Mouse (Mus musculus) ovary, postnatal 10 days (tissue): ENCODE measurements around the gene Tmem209.

ENCODE experiments used
- DNase-seq: peaks from one replicate; pipeline ENCODE4 v3.0.0; 2022; ENCODE audit warnings: low spot score

The Tmem209 gene

DNA sequence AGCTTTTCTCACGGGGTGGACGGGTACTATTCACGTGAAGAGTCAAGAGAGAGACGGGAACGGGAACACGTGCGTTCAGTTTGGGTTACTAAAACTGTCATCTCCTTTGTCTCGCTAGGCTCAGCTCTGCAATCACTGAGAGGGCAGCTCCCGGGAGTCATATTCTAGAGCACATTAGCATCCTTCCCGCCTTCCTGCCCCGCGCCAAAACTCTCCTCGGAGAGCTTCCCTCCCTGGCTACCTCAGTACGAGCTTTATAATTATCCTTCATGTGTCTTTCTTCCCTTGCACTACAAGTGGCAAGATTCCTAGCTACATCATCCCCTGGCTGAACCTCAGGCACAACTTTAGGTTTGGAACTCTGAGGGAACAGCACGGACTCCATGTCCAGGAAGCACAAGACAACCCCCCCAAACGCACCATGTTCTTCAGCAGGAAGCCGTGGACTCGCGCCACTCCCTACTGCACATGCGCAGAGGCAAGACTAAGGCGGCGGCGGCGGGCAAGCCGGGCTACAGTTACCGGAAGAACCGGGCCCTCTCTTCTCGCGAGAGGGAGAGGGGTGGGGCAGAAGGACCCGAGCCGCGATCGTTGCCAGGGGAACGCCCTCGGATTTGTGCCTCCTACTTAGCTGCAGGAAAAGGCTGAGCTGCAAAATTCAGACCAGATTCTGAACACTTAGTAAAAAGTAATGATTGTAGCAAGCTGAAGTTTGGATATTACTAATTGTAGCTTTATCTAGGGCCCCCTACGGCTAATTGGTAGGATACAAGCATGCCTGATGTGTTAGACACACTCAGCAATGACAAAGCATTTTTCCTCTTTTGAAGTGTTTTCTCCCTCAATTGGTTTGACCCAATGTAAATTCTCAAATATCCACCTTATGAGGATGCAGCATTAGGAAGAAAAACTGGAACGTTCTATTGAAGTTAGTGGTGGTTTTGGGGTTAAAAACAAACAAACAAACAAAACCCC is at the start of gene Tmem209, which contains the start of gene Ssmem1:
Gene Tmem209 (minus strand): TSS at position 519 of the 975 bp plus-strand sequence.
Gene Ssmem1 (plus strand): TSS at position 585 of the 975 bp plus-strand sequence.
- peak; percentile 98 for DNase-seq

DNA sequence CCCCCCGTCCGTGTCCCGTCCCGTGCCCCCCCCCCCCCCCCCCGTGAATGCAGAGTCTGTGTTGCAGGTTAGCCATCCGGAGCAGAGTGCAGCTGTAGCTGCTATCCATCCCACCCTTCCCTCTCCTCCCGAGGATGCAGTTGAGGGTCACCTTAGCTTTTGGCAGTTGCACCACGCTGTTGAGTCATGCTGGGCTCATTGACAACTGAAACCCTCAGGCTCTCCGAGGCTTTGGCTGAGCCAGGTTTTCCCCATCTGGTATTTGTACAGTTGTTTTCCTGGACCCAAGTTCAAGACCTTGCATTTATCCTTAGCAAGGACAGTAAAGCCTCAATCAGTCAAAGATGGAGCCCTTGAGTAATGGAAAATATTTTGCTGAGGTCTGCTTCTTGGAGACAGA is 46.5 kb upstream of the Tmem209 start:
- no peak for DNase-seq

DNA sequence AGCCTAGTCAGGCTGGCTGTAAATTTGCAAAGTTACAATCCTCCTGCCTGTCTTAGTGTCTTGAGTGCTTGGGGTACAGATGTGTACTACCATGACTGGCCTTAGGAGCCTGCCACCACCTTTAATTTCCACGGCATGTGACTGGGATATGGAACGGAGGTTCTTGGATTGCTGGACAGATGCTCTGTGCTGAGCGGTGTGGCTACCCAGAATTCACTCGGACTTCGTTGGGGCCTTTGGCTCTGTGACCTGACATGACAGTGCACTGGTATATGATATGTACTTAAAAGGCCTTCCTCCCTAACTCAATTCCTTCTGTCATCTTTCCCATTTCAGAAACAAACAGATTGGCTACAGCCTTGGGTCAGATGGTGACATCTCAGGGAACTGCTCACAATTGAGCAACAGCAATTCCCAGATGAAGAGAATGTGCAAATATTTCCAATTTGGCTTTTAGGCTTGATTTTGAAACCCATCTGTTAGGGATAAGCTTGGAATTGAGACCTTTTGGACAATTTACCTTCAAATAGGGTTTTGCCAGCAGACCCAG is 45.1 kb upstream of the Tmem209 start:
- DNase-seq = no peak

DNA sequence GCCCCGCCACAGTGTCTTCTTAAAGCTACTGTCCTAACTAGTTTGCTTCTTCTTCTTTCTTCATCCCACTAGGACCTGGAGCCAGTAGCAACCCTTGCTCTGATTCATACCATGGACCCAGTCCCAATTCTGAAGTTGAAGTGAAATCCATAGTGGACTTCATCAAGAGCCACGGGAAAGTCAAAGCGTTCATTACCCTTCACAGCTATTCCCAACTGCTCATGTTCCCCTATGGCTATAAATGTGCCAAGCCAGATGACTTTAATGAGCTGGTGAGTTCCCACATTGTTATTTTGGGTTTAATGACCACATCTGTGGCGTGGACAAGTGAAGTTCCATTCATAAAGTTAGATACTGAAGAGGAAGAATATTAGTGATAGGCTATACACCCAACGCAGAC is 44.5 kb upstream of the Tmem209 start:
- DNase-seq = no peak

GRCm38 (mm10) chr6:30553381-30554010 is 43.9 kb upstream of the Tmem209 start:
- no peak for DNase-seq

GRCm38 (mm10) chr6:30552628-30553027 is 43.0 kb upstream of the Tmem209 start:
- no peak for DNase-seq

GRCm38 (mm10) chr6:30551644-30552580 is 42.3 kb upstream of the Tmem209 start:
- no peak for DNase-seq

DNA sequence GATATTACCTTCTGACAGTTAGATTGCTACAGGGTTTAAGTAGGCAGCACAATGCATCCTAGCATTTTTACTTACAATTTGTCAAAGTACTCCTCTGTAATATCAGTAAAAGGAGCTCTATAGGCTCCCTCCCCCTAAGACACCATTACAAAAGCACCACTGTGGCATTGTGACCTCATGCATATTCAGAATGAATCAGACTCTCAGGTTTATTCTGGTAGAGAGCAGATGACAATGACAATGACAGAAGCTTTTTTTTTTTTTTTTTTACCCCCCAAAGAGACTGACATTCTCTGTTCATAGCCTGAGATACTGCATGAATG is 41.6 kb upstream of the Tmem209 start:
- no peak for DNase-seq

DNA sequence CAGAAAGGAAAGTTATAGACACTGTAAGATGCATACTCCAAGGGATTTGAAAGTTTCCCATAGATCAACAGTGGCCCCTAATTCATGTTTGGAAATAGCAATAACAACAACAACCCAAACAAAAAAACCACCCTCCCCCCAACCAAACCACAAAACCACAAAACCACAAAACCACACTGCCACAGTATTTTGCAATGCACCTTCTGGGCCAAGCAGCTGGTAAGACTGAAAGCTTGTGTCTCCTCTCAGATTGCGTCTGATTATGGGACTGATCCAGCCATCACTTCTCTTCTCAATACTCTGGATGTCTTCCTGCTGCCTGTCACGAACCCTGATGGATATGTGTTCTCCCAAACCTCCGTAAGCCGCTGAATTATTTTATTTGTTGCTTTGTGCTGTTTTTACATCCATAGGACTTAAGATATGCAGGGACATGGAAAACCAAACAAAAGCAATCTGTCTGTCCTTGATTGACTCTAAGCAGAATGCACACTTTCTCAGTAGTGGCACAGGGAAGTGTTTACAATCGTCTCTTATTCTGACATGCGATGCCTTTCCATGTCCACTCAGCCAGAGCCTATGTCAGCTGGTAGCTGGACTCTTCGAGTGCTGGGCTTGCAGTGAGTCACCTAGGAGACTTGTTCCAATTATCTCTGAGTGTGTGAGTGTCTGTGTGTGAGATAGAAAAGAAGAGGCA is 41.1 kb upstream of the Tmem209 start:
- no peak for DNase-seq

DNA sequence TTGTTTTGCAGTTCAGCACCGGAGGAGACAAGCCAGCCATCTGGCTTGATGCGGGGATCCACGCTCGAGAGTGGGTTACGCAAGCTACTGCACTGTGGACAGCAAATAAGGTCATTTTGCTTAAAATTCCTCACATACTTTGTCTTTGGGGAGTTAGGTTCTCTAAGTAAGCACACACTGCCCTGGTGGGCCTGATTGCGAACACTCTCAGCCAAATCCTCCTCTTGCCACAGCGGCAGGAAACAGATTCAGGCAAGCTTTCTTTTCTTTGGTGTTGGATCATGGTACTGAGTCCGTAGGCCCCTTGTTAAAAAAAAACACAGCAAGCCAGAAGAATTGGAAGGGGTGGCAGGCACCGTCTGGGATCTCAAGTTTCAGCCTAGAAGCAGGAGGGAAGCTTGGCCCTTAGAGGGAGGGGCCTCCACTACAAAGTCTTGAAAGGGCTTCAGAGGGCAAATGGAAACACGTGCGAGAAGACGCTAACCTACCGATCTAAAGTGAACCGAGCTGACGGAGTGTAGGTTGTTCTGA is 39.7 kb upstream of the Tmem209 start:
- DNase-seq = no peak

DNA sequence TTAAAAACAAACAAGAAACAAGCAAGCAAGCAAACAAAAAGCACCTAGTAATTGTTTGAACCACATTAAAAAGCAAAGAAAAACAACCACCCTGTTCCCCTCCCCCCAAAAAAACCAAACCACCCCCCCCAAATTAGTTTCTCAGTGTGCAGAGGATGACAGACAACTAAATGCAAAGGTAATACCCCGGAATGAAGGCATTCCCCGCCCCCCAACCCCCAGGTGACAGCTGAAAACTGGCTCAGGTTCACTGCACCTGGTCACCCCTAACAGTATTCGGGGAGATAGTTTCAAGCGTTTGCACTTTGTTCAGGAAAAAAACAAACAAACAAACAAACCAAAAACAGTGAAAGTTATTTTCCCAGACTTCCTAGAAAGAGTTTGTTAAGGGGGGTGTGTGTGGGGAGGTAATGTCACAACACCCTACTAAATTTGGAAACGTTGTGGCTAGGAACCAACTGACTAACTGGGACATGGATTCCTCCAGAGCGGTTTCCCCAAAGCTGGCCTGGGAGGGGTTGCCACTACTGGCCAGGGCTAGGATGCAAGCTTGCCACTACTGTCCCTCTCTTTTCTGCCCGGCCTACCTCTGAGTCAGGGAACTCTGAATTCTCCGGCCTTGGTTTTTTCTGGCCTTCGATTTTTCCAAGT is 38.2 kb upstream of the Tmem209 start:
- no peak for DNase-seq

- no peak for DNase-seq
Observed at GRCm38 (mm10) chr6:30547274-30547645, 37.7 kb upstream of the Tmem209 start.

- DNase-seq = no peak
Observed at GRCm38 (mm10) chr6:30546571-30547273, 37.1 kb upstream of the Tmem209 start.

GRCm38 (mm10) chr6:30545689-30546088 is 36.1 kb upstream of the Tmem209 start:
- DNase-seq = no peak

DNA sequence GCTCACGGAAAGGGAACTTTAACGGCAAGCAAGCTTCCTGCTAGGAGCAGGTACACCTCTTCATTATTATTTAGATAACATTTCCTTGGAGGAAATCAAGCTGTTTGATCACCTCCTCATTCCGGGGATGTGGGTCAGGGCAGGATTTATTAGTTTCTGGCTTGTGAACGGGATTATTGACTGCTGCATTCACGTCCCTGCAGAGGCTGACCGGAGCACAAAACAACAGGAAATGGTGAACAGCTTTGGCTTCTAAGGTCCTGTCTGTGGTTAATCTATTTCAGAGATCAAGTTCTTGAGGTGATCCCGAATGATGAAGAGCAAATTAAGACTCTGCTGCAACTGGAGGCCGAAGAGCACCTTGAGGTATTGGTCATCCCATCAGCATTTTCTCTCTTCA is 34.3 kb upstream of the Tmem209 start:
- DNase-seq = no peak

DNA sequence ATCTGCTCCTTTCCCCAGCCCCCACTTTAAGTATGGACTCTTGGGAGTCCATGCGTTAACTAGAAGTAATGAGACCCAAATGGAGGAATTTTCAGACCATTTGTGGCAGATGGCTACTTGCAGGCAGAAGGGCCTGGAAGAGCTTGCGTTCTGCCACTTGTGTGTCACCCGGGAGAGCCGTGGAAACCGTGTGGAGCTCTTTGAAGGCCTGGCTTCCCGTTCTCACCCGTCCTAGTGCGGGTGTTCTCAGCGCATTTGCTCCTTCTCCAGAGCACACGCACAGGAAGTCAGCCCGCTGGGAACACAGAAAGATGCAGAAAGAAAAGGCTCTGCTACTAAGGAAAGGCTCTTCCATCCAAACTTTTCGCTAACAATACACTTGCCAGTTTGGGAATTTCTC is 33.5 kb upstream of the Tmem209 start:
- no peak for DNase-seq

- DNase-seq = no peak
Observed at GRCm38 (mm10) chr6:30542277-30542676, 32.7 kb upstream of the Tmem209 start.

DNA sequence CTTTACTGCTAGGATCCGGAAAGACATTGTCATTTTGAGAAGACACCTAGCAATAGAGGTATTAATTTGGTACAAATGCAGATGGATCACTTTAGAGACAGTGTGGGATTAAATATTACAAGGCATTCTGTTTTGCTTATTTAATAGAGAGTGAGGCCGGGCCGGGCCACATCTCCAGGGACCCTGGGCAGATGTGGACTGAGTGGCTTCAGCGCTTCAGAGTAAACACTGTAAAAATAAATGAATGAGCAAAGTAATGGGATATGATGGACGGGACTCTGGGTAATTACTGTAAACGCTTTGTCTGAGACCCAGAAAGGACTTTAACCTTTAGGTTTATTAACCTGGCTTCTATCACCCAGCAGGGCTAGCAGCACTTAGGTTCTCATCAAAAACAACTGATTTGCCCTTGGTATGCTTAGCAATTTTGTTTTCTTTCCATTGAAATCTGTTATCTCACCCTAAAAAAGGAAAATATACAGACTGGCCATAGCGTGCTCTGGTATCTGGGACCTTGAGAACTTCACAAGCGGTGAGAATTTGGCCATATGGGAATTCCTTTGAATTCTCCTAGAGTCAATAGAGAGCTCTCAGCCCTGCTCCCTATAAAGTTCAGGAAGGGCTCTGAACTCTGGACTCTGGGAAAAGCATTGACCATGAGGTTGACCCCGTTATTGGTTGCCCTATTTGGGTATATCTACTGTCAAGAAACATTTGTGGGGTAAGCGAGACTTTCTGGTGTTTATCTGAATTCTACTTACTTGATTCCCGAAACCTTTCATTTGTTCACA is 31.6 kb upstream of the Tmem209 start, which contains the start of gene Cpa2:
Gene Cpa2 (plus strand): TSS at position 574 of the 791 bp plus-strand sequence.
- DNase-seq = no peak

GRCm38 (mm10) chr6:30538800-30539199 is 29.2 kb upstream of the Tmem209 start:
- DNase-seq = no peak
